Mouse (Mus musculus) hindbrain, embryonic 15.5 days (tissue): ENCODE measurements at regions not wholly inside any gene's neighbourhood (a gene's known extent, or its start where the extent isn't known, plus 50 kb on each side); places are given as distances from the start of the nearest gene placed in this dataset.

Source experiments
- ATAC-seq: fragments of 200-750 bp; cut with Nextera tagmentation; 2 replicates; pipeline ENCODE4 v1.8.0; 2017; ENCODE audit warnings: low read depth, moderate number of reproducible peaks, moderate TSS enrichment; ENCODE audit not compliant: low FRiP score
- H3K27ac ChIP-seq: fragments of 300-500 bp; sonication (generic); replicated peaks from 2 replicates; pipeline ENCODE4 v1.5.1; 2015; ENCODE audit warnings: mild to moderate bottlenecking, inconsistent platforms
- H3K27me3 ChIP-seq: fragments of 300-500 bp; sonication (generic); 2 replicates; pipeline ENCODE4 v1.6.1; 2015; ENCODE audit warnings: control low read depth, inconsistent platforms
- H3K36me3 ChIP-seq: fragments of 300-500 bp; sonication (generic); 2 replicates; pipeline ENCODE4 v1.6.1; 2015; ENCODE audit warnings: control low read depth, inconsistent platforms
- H3K4me1 ChIP-seq: fragments of 300-500 bp; sonication (generic); replicated peaks from 2 replicates; pipeline ENCODE4 v1.6.1; 2015; ENCODE audit warnings: control low read depth, inconsistent platforms
- H3K4me2 ChIP-seq: fragments of 300-500 bp; sonication (generic); 2 replicates; pipeline ENCODE4 v1.6.1; 2015; ENCODE audit warnings: moderate library complexity, mild to moderate bottlenecking, inconsistent platforms
- H3K4me3 ChIP-seq: fragments of 300-500 bp; sonication (generic); 2 replicates; pipeline ENCODE4 v1.5.1; 2015; ENCODE audit warnings: mild to moderate bottlenecking, inconsistent platforms
- H3K9ac ChIP-seq: fragments of 300-500 bp; sonication (generic); 2 replicates; pipeline ENCODE4 v1.6.1; 2015; ENCODE audit warnings: inconsistent platforms
- H3K9me3 ChIP-seq: fragments of 300-500 bp; sonication (generic); 2 replicates; pipeline ENCODE4 v1.6.1; 2016; ENCODE audit warnings: control low read depth, inconsistent platforms
- WGBS: fragments of 180-500 bp; shearing (Covaris S2); methylation state at CpG from one replicate; pipeline ENCODE4 v1.1.7; 2015; 5-methylcytosine and 5-hydroxymethylcytosine counted together

GRCm38 (mm10) chr14:67135221-67136140 is 1126.5 kb upstream of the Gulo start:
- peak overlapping the region; percentile 8; the same call in 1 of the 2 replicates for H3K4me2 ChIP-seq
- peaks cover 14% of the 10 kb centered on the region for H3K4me1 ChIP-seq
- H3K9ac ChIP-seq: 0 out of 2 replicates have a peak overlapping the region, but pooled peaks have one; percentile 5
- H3K9me3 ChIP-seq: no peaks in the 10 kb centered on the region
- no peak overlapping the region for H3K4me3 ChIP-seq
- no peaks in the 10 kb centered on the region for H3K36me3 ChIP-seq
- WGBS: 27% methylated on average over 18 of the region's 18 CpGs
- peak overlapping the region; percentile 67 for H3K27ac ChIP-seq
- H3K27me3 ChIP-seq: no peaks in the 10 kb centered on the region
- peak; percentile 87 for ATAC-seq

GRCm38 (mm10) chr14:67133221-67133620 is 1124.2 kb upstream of the Gulo start:
- Histone ChIP-seq H3K36me3 (no peaks in the 10 kb centered on the region), H3K9ac (no peak overlapping the region), H3K27ac (peak overlapping the region; percentile 45; the same call in 1 of the 2 replicates), H3K9me3 (no peaks in the 10 kb centered on the region), H3K27me3 (no peaks in the 10 kb centered on the region), H3K4me2 (no peak overlapping the region), H3K4me3 (no peak overlapping the region), H3K4me1 (peaks cover 14% of the 10 kb centered on the region)
- ATAC-seq: no peak
- WGBS: 74% methylated on average over 6 of the region's 6 CpGs

- no peaks in the 10 kb centered on the region for H3K36me3 ChIP-seq
- 62% methylated on average over 7 of the region's 7 CpGs for WGBS
- no peak overlapping the region for H3K4me2 ChIP-seq
- H3K27me3 ChIP-seq: no peaks in the 10 kb centered on the region
- no peak for ATAC-seq
- H3K9me3 ChIP-seq: no peaks in the 10 kb centered on the region
- peaks cover 9% of the 10 kb centered on the region for H3K4me1 ChIP-seq
- H3K9ac ChIP-seq: no peak overlapping the region
- H3K27ac ChIP-seq: no peak overlapping the region
- no peak overlapping the region for H3K4me3 ChIP-seq
These were observed 1118.1 kb upstream of the Gulo start for GRCm38 (mm10) chr14:67127118-67127517.

GRCm38 (mm10) chr14:67126254-67126653 is 1117.2 kb upstream of the Gulo start:
- no peaks in the 10 kb centered on the region for H3K9me3 ChIP-seq
- H3K4me3 ChIP-seq: no peak overlapping the region
- H3K9ac ChIP-seq: no peak overlapping the region
- no peaks in the 10 kb centered on the region for H3K36me3 ChIP-seq
- no peak overlapping the region for H3K27ac ChIP-seq
- no peak overlapping the region for H3K4me2 ChIP-seq
- H3K4me1 ChIP-seq: peaks cover 9% of the 10 kb centered on the region
- WGBS: 22% methylated on average over 6 of the region's 6 CpGs
- 0 out of 2 replicates have a peak, but pooled peaks have one; percentile 38 for ATAC-seq
- no peaks in the 10 kb centered on the region for H3K27me3 ChIP-seq

GRCm38 (mm10) chr14:67123300-67123699 is 1114.3 kb upstream of the Gulo start:
- H3K36me3 ChIP-seq: no peaks in the 10 kb centered on the region
- H3K27ac ChIP-seq: no peak overlapping the region
- ATAC-seq: no peak
- no peak overlapping the region for H3K9ac ChIP-seq
- no peaks in the 10 kb centered on the region for H3K27me3 ChIP-seq
- no peak overlapping the region for H3K4me3 ChIP-seq
- no peak overlapping the region for H3K4me2 ChIP-seq
- H3K9me3 ChIP-seq: no peaks in the 10 kb centered on the region
- 75% methylated on average over 7 of the region's 7 CpGs for WGBS
- H3K4me1 ChIP-seq: peaks cover 9% of the 10 kb centered on the region
